In genomic region chr12:29096033-29096913, GRCm38 (mm10) we compare ENCODE assay signal across 8 mouse cellular contexts.
DNase-seq lines count a peak whose midpoint lies in the region; ATAC-seq lines count a peak whose summit lies in the region.

No protein-coding gene starts in this region.

- H3K9me3 ChIP-seq in heart, embryonic 15.5 days (replicated peaks) = no peaks in the 10 kb centered on the region
- H3K9me3 ChIP-seq in hindbrain, embryonic 10.5 days = no peaks in the 10 kb centered on the region
- no peaks in the 10 kb centered on the region for H3K9me3 ChIP-seq in neural tube, embryonic 11.5 days (ENCODE audit: control insufficient read depth, low read length)

- peaks cover 12% of the 10 kb centered on the region for H3K4me1 ChIP-seq in heart, embryonic 15.5 days (replicated peaks)
- H3K4me1 ChIP-seq in hindbrain, embryonic 10.5 days (replicated peaks) = peaks cover 35% of the 10 kb centered on the region
- peaks cover 21% of the 10 kb centered on the region for H3K4me1 ChIP-seq in neural tube, embryonic 11.5 days (ENCODE audit: control insufficient read depth, insufficient read depth, low read length)

- H3K27me3 ChIP-seq in heart, embryonic 15.5 days = no peaks in the 10 kb centered on the region
- peaks cover 9% of the 10 kb centered on the region; the same call in 1 of the 2 replicates for H3K27me3 ChIP-seq in hindbrain, embryonic 10.5 days (ENCODE audit: insufficient read depth, poor library complexity, severe bottlenecking)
- no peaks in the 10 kb centered on the region for H3K27me3 ChIP-seq in neural tube, embryonic 11.5 days (ENCODE audit: control insufficient read depth, insufficient read depth, low read length)

- 10% methylated on average over 16 of the region's 16 CpGs for WGBS in heart, embryonic 15.5 days
- WGBS in hindbrain, embryonic 10.5 days = 5% methylated on average over 16 of the region's 16 CpGs
- WGBS in neural tube, embryonic 11.5 days = 7% methylated on average over 16 of the region's 16 CpGs

- H3K4me3 ChIP-seq in heart, embryonic 15.5 days = no peak overlapping the region
- peak overlapping the region; percentile 30 for H3K4me3 ChIP-seq in hindbrain, embryonic 10.5 days
- no peak overlapping the region for H3K4me3 ChIP-seq in neural tube, embryonic 11.5 days (ENCODE audit: low read depth, low read length)

- H3K36me3 ChIP-seq in heart, embryonic 15.5 days = no peaks in the 10 kb centered on the region
- no peaks in the 10 kb centered on the region for H3K36me3 ChIP-seq in hindbrain, embryonic 10.5 days
- no peaks in the 10 kb centered on the region for H3K36me3 ChIP-seq in neural tube, embryonic 11.5 days (ENCODE audit: control insufficient read depth, insufficient read depth, low read length)

- peak overlapping the region; percentile 38 for H3K4me2 ChIP-seq in heart, embryonic 15.5 days
- peak overlapping the region; percentile 30 for H3K4me2 ChIP-seq in neural tube, embryonic 11.5 days (ENCODE audit: low read depth)

- no peak for DNase-seq in heart, adult 8-10 months (ENCODE audit: low spot score)
- peak; percentile 83 for DNase-seq in embryo, embryonic 10 days (ENCODE audit: low spot score)
- DNase-seq in hindbrain, embryonic 10.5 days (ENCODE audit: low spot score) = peak; percentile 77
- peak; percentile 52 to 59 for DNase-seq in layer of hippocampus, postnatal 10 days (ENCODE audit: low spot score in 2 of 2)
- DNase-seq in neural tube, embryonic 11.5 days (ENCODE audit: low spot score) = peak; percentile 87
- DNase-seq in gastrocnemius, postnatal 10 days = no peak

- H3K27ac ChIP-seq in heart, embryonic 15.5 days = no peak overlapping the region
- H3K27ac ChIP-seq in hindbrain, embryonic 10.5 days = peak overlapping the region; percentile 78
- H3K27ac ChIP-seq in neural tube, embryonic 11.5 days (ENCODE audit: low read depth, low read length) = peak overlapping the region; percentile 87

- no peak overlapping the region for H3K9ac ChIP-seq in heart, embryonic 15.5 days
- H3K9ac ChIP-seq in neural tube, embryonic 11.5 days (ENCODE audit: low read length) = peak overlapping the region; percentile 23

- ATAC-seq in heart, embryonic 15.5 days (replicated peaks; ENCODE audit: insufficient number of reproducible peaks, insufficient read depth, low FRiP score, low read depth) = no peak
- ATAC-seq in neural tube, embryonic 11.5 days (ENCODE audit: insufficient read depth, low FRiP score, low TSS enrichment) = peak; percentile 95
- no peak for ATAC-seq in megakaryocyte progenitor cell, adult 5-6 weeks (replicated peaks; ENCODE audit: poor library complexity)

Comparison
In these comparisons a context has a peak if more than half of its experiments do, and no peak if none do; other contexts are left out.
1. DNase-seq: peak in embryo, embryonic 10 days (single experiment), hindbrain, embryonic 10.5 days (single experiment), layer of hippocampus, postnatal 10 days (2 of 2) and neural tube, embryonic 11.5 days (single experiment); none in heart, adult 8-10 months (single experiment) and gastrocnemius, postnatal 10 days (single experiment).